Mouse (Mus musculus) kidney, adult 11 months (tissue): ENCODE measurements at regions not wholly inside any gene's neighbourhood (a gene's known extent, or its start where the extent isn't known, plus 50 kb on each side); places are given as distances from the start of the nearest gene placed in this dataset.
A peak's percentile ranks its signal among the peaks of the same experiment; 100 is the strongest.
"Not testable (repeated sequence)": the region's sequence is repeated elsewhere in the genome, so short reads cannot be mapped to it uniquely, and the experiment has no call there.

Source experiments
- DNase-seq: peaks from one replicate; pipeline ENCODE4 v3.0.0; 2022

GRCm38 (mm10) chr15:26953818-26954385 is 58.5 kb upstream of the Fbxl7 start:
- DNase-seq, result peak; percentile 3

- no peak for DNase-seq
Measured at GRCm38 (mm10) chr15:26958980-26959379, 63.6 kb upstream of the Fbxl7 start.

- DNase-seq, result no peak
Measured at GRCm38 (mm10) chr15:26968392-26969025, 73.1 kb upstream of the Fbxl7 start.

- DNase-seq, result no peak
Measured at GRCm38 (mm10) chr15:26970770-26971169, 75.4 kb upstream of the Fbxl7 start.

GRCm38 (mm10) chr15:26993054-26993453 is 97.7 kb upstream of the Fbxl7 start:
- no peak for DNase-seq

- DNase-seq, result no peak
Measured at GRCm38 (mm10) chr15:27009069-27009468, 113.7 kb upstream of the Fbxl7 start.

GRCm38 (mm10) chr15:27013906-27014658 is 118.7 kb upstream of the Fbxl7 start:
- DNase-seq, result no peak

DNA sequence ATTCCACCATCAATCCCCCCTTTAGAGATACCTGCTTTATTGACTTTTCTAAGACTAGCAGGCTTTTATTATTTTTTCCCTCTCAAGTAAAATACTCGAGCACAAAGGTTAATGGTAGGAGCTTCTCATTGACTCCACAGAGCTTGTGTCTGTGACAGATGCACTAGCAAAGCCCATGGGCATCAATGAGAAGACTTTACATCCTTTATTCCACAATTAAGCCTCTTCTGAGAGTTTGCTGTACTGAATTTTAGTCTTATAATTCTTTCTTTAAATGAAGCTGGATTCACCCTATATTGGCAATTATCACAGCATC is 119.2 kb upstream of the Fbxl7 start:
- no peak for DNase-seq

DNA sequence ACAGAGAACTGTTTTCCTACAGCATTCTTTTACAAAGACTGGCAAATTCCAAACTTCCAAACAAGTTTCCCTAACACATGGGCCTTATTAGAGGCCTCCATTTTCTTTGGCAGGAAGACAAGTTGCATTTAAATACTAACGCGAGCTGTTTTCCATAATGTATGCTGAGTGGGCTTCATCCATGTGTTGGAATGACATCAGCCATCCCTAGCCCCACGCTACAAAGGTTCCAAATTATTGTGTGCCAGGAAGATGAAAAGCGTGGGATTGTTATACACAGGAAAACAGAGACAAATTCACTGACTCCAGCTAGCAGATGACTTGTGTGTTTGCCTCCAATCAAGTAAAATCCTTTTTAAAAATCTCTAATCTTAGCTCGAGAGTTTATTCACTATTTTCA is 125.1 kb upstream of the Fbxl7 start:
- DNase-seq, result no peak

GRCm38 (mm10) chr15:27033261-27033660 is 137.9 kb upstream of the Fbxl7 start:
- DNase-seq, result no peak

GRCm38 (mm10) chr15:27043788-27044187 is 148.4 kb upstream of the Fbxl7 start:
- DNase-seq, result no peak

- no peak for DNase-seq
Measured at GRCm38 (mm10) chr15:27050673-27051072, 155.3 kb upstream of the Fbxl7 start.

DNA sequence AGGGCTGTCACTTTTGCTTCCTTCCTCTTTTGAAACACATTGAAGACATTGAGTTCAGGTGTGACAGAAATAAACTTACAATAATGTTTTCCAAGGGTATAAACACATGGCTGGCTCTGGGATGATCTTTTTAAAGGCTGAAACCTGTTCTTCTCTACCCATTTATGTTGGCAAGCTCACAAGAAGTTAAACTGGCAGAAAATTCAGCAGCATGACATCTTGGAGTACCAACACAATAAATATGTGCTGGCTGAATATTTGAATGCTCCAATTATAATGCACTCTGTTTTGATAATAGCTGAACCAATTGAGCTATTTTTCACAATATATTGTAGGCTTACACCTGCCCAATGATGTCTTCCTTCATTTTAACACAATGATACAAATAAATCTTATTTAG is 168.1 kb upstream of the Fbxl7 start:
- DNase-seq, result no peak

DNA sequence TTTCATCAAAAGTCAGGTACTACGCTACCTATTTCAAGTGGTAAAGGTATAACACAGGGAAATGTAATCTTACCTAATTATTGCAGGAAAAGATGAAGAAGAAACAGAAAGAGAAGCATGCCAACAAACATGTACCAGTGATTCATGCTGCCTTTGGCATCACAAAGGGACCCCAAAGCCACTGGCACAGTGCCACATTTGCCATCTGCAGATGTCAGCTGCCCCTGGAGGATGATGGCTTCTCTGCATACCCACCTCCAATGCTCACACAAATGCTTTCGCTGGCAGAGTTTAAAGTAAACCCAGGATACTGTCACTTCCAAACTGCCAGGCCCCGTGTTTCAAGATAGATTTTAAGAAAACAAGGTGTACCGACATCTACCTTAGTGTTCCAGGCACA is 168.6 kb upstream of the Fbxl7 start:
- DNase-seq, result no peak

DNA sequence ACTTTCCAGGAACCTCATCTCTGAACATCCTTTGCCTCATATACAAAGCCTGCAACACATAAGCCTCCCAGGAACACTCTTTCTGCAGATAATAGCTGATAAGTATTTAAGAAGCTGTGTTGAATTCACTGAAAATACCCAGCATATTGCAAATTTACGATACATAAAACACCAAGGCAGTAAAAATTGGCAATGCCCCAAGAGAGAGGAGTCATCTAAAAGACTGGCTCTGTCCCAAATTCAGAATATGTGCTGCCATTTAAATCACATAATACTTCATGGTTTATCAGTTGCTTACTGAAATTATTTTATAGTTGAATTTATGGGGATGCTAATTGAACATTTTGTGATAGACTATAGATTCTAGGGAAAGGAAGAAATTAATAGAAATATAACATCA is 172.3 kb upstream of the Fbxl7 start:
- no peak for DNase-seq

- no peak for DNase-seq
Measured at GRCm38 (mm10) chr15:27077926-27078325, 182.5 kb upstream of the Fbxl7 start.

DNA sequence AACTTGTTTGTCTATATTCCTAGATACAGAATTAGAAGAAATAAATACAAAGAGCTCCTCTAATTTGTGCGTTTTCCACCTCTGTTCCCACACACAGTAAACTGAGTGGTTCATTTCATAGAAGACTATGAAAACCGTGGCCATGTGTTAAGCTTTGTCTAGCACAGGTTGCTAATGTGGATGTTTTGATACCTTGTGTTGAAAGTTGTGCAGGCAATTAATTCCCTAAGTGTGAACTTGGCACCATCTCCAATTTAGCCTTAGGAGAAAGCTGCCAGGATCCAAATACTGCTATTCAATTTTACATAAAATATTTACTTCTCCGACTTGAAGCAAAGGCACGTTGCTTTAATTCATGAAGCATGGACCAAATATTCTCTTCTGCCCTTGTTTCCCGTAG is 187.4 kb upstream of the Fbxl7 start:
- DNase-seq, result no peak

GRCm38 (mm10) chr15:27083596-27083995 is 188.2 kb upstream of the Fbxl7 start:
- DNase-seq, result no peak

- no peak for DNase-seq
Measured at GRCm38 (mm10) chr15:27089155-27089554, 193.8 kb upstream of the Fbxl7 start.

DNA sequence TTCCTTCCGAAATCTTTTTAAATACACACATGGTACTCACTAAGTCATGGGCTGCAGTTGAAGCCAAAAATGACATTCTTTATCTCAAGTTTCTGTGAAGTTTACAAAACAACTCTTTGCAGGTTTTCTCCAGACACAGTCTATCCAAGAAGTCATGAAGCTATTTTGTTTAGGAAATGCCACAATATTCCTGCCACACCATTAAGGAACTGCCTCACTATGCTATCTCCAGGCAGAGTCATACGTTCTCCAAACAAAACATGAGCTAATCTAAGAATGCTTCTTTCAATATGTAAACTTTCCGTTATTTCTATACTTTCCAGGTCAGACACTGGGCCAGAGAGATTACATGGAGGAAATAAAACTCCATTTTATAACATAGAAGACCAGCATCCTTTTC is 198.7 kb upstream of the Fbxl7 start:
- DNase-seq, result no peak

DNA sequence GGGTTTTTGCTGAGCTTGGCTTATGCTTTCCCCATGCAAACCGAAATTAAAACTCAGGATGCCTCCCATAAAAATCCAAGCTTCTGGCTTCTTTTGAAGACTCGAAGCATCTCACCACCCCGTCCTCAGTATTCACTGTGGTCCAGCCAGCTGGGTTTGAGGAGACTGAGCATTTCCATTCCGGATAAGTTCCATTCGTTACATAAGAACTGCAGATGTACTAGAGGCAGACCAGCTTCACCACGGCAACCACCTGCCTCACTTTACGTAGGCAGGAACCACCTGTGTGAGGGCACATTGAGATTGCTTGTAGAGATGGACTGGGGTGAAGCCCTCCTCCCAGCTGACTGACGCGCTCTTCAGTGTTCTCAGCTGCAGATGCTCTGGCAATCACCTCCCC is 199.9 kb upstream of the Fbxl7 start:
- DNase-seq, result no peak

- not testable (repeated sequence) for DNase-seq
Measured at GRCm38 (mm10) chr15:27101610-27102009, 206.2 kb upstream of the Fbxl7 start.

GRCm38 (mm10) chr15:27109130-27109529 is 213.8 kb upstream of the Fbxl7 start:
- no peak for DNase-seq

DNA sequence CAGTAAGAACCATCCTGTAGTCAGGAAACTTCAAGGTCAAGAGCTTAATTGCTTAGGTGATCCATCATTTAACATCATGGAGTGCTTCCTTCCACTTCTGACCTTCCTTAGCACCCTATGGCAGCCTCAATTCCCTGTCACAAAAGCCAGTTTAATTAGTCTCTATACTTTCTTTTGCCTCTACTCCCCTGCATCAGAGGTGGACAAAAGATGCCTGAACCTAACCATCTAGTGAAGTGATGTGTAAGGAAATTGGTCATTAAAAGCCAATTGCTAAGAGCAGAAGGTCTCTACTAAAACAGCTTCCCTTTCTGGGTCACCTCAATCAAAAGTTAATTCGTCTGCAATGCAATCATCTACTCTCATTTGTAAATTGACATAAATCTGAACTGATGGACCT is 234.3 kb upstream of the Fbxl7 start:
- DNase-seq, result no peak

DNA sequence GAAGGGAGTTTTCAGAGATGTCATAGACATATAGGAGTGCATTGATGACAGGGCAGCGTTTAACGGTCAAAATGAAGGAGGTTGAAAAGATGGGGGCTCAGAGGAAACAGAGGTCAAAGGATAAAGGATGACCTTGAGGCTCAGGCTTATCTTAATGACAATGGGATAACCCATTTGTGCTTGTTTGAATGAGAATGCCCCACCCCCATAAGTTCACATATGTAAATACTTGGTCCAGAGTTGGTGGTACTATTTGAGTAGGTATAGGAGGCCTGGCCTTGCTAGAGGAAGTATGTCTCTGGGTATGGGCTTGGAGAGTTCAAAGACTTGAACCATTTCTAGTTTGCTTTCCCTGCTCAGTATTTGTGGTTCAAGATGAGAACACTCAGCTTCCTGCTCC is 237.4 kb upstream of the Fbxl7 start:
- DNase-seq, result no peak
